14 mouse cellular contexts compared by ENCODE assay signal in genomic region chr11:118075035-118075522, GRCm38 (mm10). TPM values are rescaled to one million over a fixed set of nuclear protein-coding genes. Genes with fewer than 3 reads are reported as not detected.
DNase-seq lines count a peak whose midpoint lies in the region; ATAC-seq lines count a peak whose summit lies in the region.
"Had no signal": no experiment of that assay in that cellular context is flagged by ENCODE, and none has a peak within 500 bp of the region (broad histone marks: within the 10 kb centered on the region; RNA-seq: fewer than 3 reads in every experiment).

No protein-coding gene starts in this region.

- no peak overlapping the region for H3K4me2 ChIP-seq in kidney, embryonic 15.5 days
- H3K4me2 ChIP-seq: heart, embryonic 13.5 days; neural tube, embryonic 12.5 days had no signal

- DNase-seq in kidney, adult 8-10 months: peak; percentile 11 to 20
- DNase-seq in gastrocnemius, postnatal 10 days: peak; percentile 32
- DNase-seq in kidney, postnatal 36 days: peak; percentile 35 to 43
- DNase-seq in skeletal muscle tissue, adult 2 months (ENCODE audit: low read depth, low spot score): peak; percentile 13
- no peak for DNase-seq in embryo, embryonic 9.5 days (ENCODE audit: extremely low spot score)
- DNase-seq in forebrain, embryonic 10.5 days (ENCODE audit: extremely low spot score, low spot score): no peak
- DNase-seq: adrenal gland, adult 2 months; cerebellum, adult 18-20 months; thymus, adult 2 months had no signal

- H3K4me1 ChIP-seq in kidney, embryonic 15.5 days: peaks cover 51% of the 10 kb centered on the region
- peaks cover 30% of the 10 kb centered on the region for H3K4me1 ChIP-seq in forebrain, embryonic 10.5 days
- H3K4me1 ChIP-seq: neural tube, embryonic 12.5 days had no signal

- 68% methylated on average over 17 of the region's 17 CpGs for WGBS in kidney, embryonic 15.5 days
- WGBS in forebrain, embryonic 10.5 days: 90% methylated on average over 17 of the region's 17 CpGs

- H3K27ac ChIP-seq in kidney, embryonic 15.5 days: no peak overlapping the region
- no peak overlapping the region for H3K27ac ChIP-seq in forebrain, embryonic 10.5 days
- H3K27ac ChIP-seq: heart, embryonic 13.5 days; kidney, postnatal 0 days; neural tube, embryonic 12.5 days had no signal

- no peak overlapping the region for H3K9ac ChIP-seq in kidney, embryonic 15.5 days
- H3K9ac ChIP-seq: heart, embryonic 13.5 days; neural tube, embryonic 12.5 days had no signal

- no peaks in the 10 kb centered on the region for H3K36me3 ChIP-seq in kidney, embryonic 15.5 days
- no peaks in the 10 kb centered on the region for H3K36me3 ChIP-seq in forebrain, embryonic 10.5 days (replicated peaks)
- H3K36me3 ChIP-seq: G1E; heart, embryonic 13.5 days; neural tube, embryonic 12.5 days had no signal

- no peaks in the 10 kb centered on the region for H3K9me3 ChIP-seq in kidney, embryonic 15.5 days (replicated peaks)
- no peaks in the 10 kb centered on the region for H3K9me3 ChIP-seq in forebrain, embryonic 10.5 days
- H3K9me3 ChIP-seq: G1E; heart, embryonic 13.5 days; neural tube, embryonic 12.5 days had no signal

- no peak for ATAC-seq in kidney, embryonic 15.5 days (replicated peaks; ENCODE audit: low FRiP score)

- no peak overlapping the region for H3K4me3 ChIP-seq in kidney, embryonic 15.5 days (replicated peaks)
- H3K4me3 ChIP-seq in forebrain, embryonic 10.5 days: no peak overlapping the region
- H3K4me3 ChIP-seq: heart, embryonic 13.5 days; neural tube, embryonic 12.5 days had no signal

- H3K27me3 ChIP-seq in kidney, embryonic 15.5 days: no peaks in the 10 kb centered on the region
- no peaks in the 10 kb centered on the region for H3K27me3 ChIP-seq in forebrain, embryonic 10.5 days (ENCODE audit: poor library complexity, severe bottlenecking)
- H3K27me3 ChIP-seq: neural tube, embryonic 12.5 days had no signal

RNA-seq across cellular contexts. Expression of gene Dnah17, which starts 55.4 kb away (rescaled TPM):
- 0.17 and 0.22 TPM in 2 replicates for polyA plus RNA-seq in kidney, embryonic 15.5 days (2015; fragmentation: Nextera tagmentation; extraction: Ambion mirVana)
- total RNA-seq in gastrocnemius, postnatal 10 days (2021): under 1 TPM; 0.02 to 0.07 TPM
- 0.18 and 0.27 TPM in 2 replicates for polyA plus RNA-seq in forebrain, embryonic 10.5 days (2016; fragmentation: Nextera tagmentation; extraction: Ambion mirVana)
- polyA plus RNA-seq: G1E had no signal

Comparison
In these comparisons a context has a peak if more than half of its experiments do, and no peak if none do; other contexts are left out.
1. DNase-seq: peak in kidney, adult 8-10 months (2 of 2), gastrocnemius, postnatal 10 days (single experiment), kidney, postnatal 36 days (2 of 2) and skeletal muscle tissue, adult 2 months (single experiment); none in embryo, embryonic 9.5 days (single experiment) and forebrain, embryonic 10.5 days (single experiment).